Mouse (Mus musculus): ENCODE results near the gene Ppp1r12a. TPM values are rescaled to one million over a fixed set of nuclear protein-coding genes. Genes with fewer than 3 reads are reported as not detected.
"Not testable (repeated sequence)": the region's sequence is repeated elsewhere in the genome, so short reads cannot be mapped to it uniquely, and the experiment has no call there.

The Ppp1r12a gene
- polyA plus RNA-seq, 1 experiment from 2014 or later, result 84.1 TPM

DNA sequence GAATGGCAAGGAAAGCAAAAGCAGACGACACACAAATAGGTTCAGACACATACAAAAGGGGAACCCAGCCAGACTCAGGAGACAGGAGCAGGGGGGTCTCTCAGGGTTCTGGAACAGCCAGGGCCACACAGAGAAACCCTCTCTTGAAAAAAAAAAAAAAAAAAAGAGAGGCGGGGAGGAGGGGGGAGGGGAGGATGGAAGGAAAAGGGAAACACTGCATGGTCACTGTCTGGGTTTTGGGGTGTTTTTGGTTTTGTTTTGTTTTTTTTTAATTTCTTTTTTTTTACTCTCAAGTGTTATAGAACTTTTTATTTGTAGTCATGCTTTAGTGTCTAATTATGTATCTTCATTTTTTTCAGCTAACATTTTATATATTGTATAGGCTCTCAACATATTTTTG is 89.2 kb downstream of the Ppp1r12a start:
- H3K36me3 ChIP-seq (ENCODE audit: control insufficient read depth, insufficient read depth), result peaks cover 48% of the 10 kb centered on the region
- no peaks in the 10 kb centered on the region for H3K4me1 ChIP-seq (replicated peaks; ENCODE audit: control insufficient read depth, insufficient read depth, low read length)
- H3K27ac ChIP-seq (ENCODE audit: low read depth, low read length), result no peak overlapping the region
- WGBS, result 68% methylated on average over 2 of the region's 2 CpGs
- TF ChIP-seq CTCF (IDR thresholded peaks at IDR 0.05; ENCODE audit: low read depth), result no peak
- no peak overlapping the region for H3K9ac ChIP-seq (ENCODE audit: low read depth, low read length)
- no peak for ATAC-seq
- no peak overlapping the region for H3K4me2 ChIP-seq (replicated peaks; ENCODE audit: low read depth)
- H3K9me3 ChIP-seq (ENCODE audit: control insufficient read depth), result no peaks in the 10 kb centered on the region
- H3K27me3 ChIP-seq (replicated peaks; ENCODE audit: control insufficient read depth, insufficient read depth, low read length), result no peaks in the 10 kb centered on the region
- H3K4me3 ChIP-seq (ENCODE audit: low read depth, low read length), result no peak overlapping the region

DNA sequence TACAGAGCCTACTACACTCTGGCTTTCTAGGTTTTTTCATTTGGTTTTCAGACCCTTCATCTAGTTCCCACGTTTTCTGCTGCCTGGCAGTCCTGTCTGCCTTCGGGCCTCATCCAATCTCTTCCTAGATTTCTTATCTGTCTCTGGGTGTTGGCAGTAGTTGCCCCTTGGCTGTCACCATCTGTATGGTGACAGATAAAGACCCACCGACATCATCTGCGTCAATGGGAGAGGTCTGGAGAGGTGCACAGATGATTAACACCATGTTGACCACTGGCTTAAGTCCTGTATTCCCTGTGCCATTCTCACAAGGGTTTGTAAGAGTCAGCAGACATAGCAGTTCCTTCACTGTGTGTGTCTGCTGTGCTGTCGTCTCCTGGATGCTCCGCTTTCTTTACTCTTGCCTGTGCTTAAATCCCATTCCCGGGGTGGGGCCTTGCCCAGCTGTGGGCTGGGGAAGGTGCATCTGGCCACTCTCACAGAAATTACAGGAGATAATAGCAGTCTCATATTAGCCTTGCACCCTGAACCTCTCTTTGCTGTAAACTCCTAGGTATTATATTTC is 93.9 kb downstream of the Ppp1r12a start:
- no peak overlapping the region for H3K4me3 ChIP-seq (ENCODE audit: low read depth, low read length)
- H3K27ac ChIP-seq (ENCODE audit: low read depth, low read length), result no peak overlapping the region
- 72% methylated on average over 7 of the region's 7 CpGs for WGBS
- H3K9me3 ChIP-seq (ENCODE audit: control insufficient read depth), result no peaks in the 10 kb centered on the region
- no peak overlapping the region for H3K4me2 ChIP-seq (replicated peaks; ENCODE audit: low read depth)
- H3K9ac ChIP-seq (ENCODE audit: low read depth, low read length), result no peak overlapping the region
- no peak for ATAC-seq
- H3K36me3 ChIP-seq (ENCODE audit: control insufficient read depth, insufficient read depth), result peaks cover 57% of the 10 kb centered on the region
- no peak for TF ChIP-seq CTCF (IDR thresholded peaks at IDR 0.05; ENCODE audit: low read depth)
- no peaks in the 10 kb centered on the region for H3K4me1 ChIP-seq (replicated peaks; ENCODE audit: control insufficient read depth, insufficient read depth, low read length)
- H3K27me3 ChIP-seq (replicated peaks; ENCODE audit: control insufficient read depth, insufficient read depth, low read length), result no peaks in the 10 kb centered on the region

- peaks cover 63% of the 10 kb centered on the region for H3K36me3 ChIP-seq (ENCODE audit: control insufficient read depth, insufficient read depth)
- H3K27me3 ChIP-seq (replicated peaks; ENCODE audit: control insufficient read depth, insufficient read depth, low read length), result no peaks in the 10 kb centered on the region
- no peak overlapping the region for H3K9ac ChIP-seq (ENCODE audit: low read depth, low read length)
- H3K9me3 ChIP-seq (ENCODE audit: control insufficient read depth), result no peaks in the 10 kb centered on the region
- TF ChIP-seq CTCF (IDR thresholded peaks at IDR 0.05; ENCODE audit: low read depth), result no peak
- no peak overlapping the region for H3K27ac ChIP-seq (ENCODE audit: low read depth, low read length)
- WGBS, result 82% methylated on average over 10 of the region's 10 CpGs
- no peaks in the 10 kb centered on the region for H3K4me1 ChIP-seq (replicated peaks; ENCODE audit: control insufficient read depth, insufficient read depth, low read length)
- H3K4me3 ChIP-seq (ENCODE audit: low read depth, low read length), result no peak overlapping the region
- no peak for ATAC-seq
- H3K4me2 ChIP-seq (replicated peaks; ENCODE audit: low read depth), result no peak overlapping the region
Measured at GRCm38 (mm10) chr10:108260931-108261330, 98.9 kb downstream of the Ppp1r12a start.

DNA sequence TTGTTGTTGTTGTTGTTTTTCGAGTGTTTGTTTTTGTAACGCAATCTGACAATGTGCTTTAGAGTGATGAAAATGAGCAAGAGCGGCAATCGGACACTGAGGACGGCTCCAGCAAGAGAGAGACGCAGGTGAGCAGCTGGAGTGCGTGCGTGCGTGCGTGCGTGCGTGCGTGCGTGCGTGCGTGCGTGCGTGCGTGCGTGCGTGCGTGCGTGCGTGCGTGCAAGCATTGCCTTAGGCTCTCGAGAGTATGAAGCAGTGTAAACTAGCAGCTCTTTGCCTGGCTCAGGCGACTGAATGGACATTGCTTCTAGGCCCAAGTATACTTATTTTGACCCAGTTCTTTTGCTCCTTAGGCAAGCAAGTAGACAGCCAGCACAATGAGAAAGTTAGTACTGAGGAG is 102.6 kb downstream of the Ppp1r12a start:
- Histone ChIP-seq H3K27me3 (replicated peaks; ENCODE audit: control insufficient read depth, insufficient read depth, low read length) (no peaks in the 10 kb centered on the region), H3K9ac (ENCODE audit: low read depth, low read length) (no peak overlapping the region), H3K4me1 (replicated peaks; ENCODE audit: control insufficient read depth, insufficient read depth, low read length) (no peaks in the 10 kb centered on the region), H3K36me3 (ENCODE audit: control insufficient read depth, insufficient read depth) (peaks cover 57% of the 10 kb centered on the region), H3K9me3 (ENCODE audit: control insufficient read depth) (no peaks in the 10 kb centered on the region), H3K27ac (ENCODE audit: low read depth, low read length) (no peak overlapping the region), H3K4me2 (replicated peaks; ENCODE audit: low read depth) (no peak overlapping the region), H3K4me3 (ENCODE audit: low read depth, low read length) (no peak overlapping the region)
- no peak for ATAC-seq
- TF ChIP-seq CTCF (IDR thresholded peaks at IDR 0.05; ENCODE audit: low read depth), result no peak
- WGBS, result 96% methylated on average over 27 of the region's 27 CpGs

DNA sequence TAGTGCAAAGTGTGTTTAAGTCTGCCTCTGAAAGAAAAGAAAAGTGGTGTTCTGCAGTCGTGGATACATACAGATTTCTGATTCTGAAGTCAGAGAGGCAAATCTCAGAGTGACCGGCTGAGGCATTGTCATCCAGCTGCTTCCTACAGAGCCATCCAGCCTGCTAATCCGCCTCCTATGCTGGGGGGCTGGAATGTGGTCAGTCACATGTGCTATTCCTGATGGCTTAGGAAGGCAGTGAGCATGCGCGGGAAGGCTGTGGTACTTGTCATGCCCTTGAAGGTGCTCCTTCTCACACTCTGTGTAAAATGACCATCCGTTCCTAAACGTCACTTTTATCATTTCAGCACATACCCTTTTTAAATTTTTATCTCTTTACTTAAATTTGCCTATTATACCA is 109.2 kb downstream of the Ppp1r12a start:
- TF ChIP-seq CTCF (IDR thresholded peaks at IDR 0.05; ENCODE audit: low read depth), result no peak

GRCm38 (mm10) chr10:108276678-108277077 is 114.7 kb downstream of the Ppp1r12a start:
- ATAC-seq, result no peak
- TF ChIP-seq CTCF (IDR thresholded peaks at IDR 0.05; ENCODE audit: low read depth), result no peak
- Histone ChIP-seq H3K9ac (ENCODE audit: low read depth, low read length) (no peak overlapping the region), H3K9me3 (ENCODE audit: control insufficient read depth) (no peaks in the 10 kb centered on the region), H3K4me2 (replicated peaks; ENCODE audit: low read depth) (no peak overlapping the region), H3K27me3 (replicated peaks; ENCODE audit: control insufficient read depth, insufficient read depth, low read length) (no peaks in the 10 kb centered on the region), H3K4me1 (replicated peaks; ENCODE audit: control insufficient read depth, insufficient read depth, low read length) (no peaks in the 10 kb centered on the region), H3K36me3 (ENCODE audit: control insufficient read depth, insufficient read depth) (peaks cover 69% of the 10 kb centered on the region), H3K4me3 (ENCODE audit: low read depth, low read length) (no peak overlapping the region), H3K27ac (ENCODE audit: low read depth, low read length) (no peak overlapping the region)
- WGBS, result 86% methylated on average over 6 of the region's 6 CpGs

More for the DNA sequence above, 109.2 kb downstream of the Ppp1r12a start:
- 84% methylated on average over 7 of the region's 7 CpGs for WGBS
- no peak overlapping the region for H3K4me2 ChIP-seq (replicated peaks; ENCODE audit: low read depth)
- no peak overlapping the region for H3K27ac ChIP-seq (ENCODE audit: low read depth, low read length)
- H3K9ac ChIP-seq (ENCODE audit: low read depth, low read length), result no peak overlapping the region
- H3K36me3 ChIP-seq (ENCODE audit: control insufficient read depth, insufficient read depth), result peaks cover 67% of the 10 kb centered on the region
- H3K27me3 ChIP-seq (replicated peaks; ENCODE audit: control insufficient read depth, insufficient read depth, low read length), result no peaks in the 10 kb centered on the region
- no peak overlapping the region for H3K4me3 ChIP-seq (ENCODE audit: low read depth, low read length)
- no peak for ATAC-seq
- no peaks in the 10 kb centered on the region for H3K9me3 ChIP-seq (ENCODE audit: control insufficient read depth)
- no peaks in the 10 kb centered on the region for H3K4me1 ChIP-seq (replicated peaks; ENCODE audit: control insufficient read depth, insufficient read depth, low read length)

GRCm38 (mm10) chr10:108277198-108277597 is 115.2 kb downstream of the Ppp1r12a start:
- no peak overlapping the region for H3K9ac ChIP-seq (ENCODE audit: low read depth, low read length)
- no peak overlapping the region for H3K4me2 ChIP-seq (replicated peaks; ENCODE audit: low read depth)
- peaks cover 66% of the 10 kb centered on the region for H3K36me3 ChIP-seq (ENCODE audit: control insufficient read depth, insufficient read depth)
- no peak overlapping the region for H3K4me3 ChIP-seq (ENCODE audit: low read depth, low read length)
- TF ChIP-seq CTCF (IDR thresholded peaks at IDR 0.05; ENCODE audit: low read depth), result no peak
- H3K9me3 ChIP-seq (ENCODE audit: control insufficient read depth), result no peaks in the 10 kb centered on the region
- WGBS, result 48% methylated on average over 7 of the region's 7 CpGs
- no peaks in the 10 kb centered on the region for H3K27me3 ChIP-seq (replicated peaks; ENCODE audit: control insufficient read depth, insufficient read depth, low read length)
- no peaks in the 10 kb centered on the region for H3K4me1 ChIP-seq (replicated peaks; ENCODE audit: control insufficient read depth, insufficient read depth, low read length)
- no peak for ATAC-seq
- no peak overlapping the region for H3K27ac ChIP-seq (ENCODE audit: low read depth, low read length)

GRCm38 (mm10) chr10:108281099-108281498 is 119.1 kb downstream of the Ppp1r12a start:
- H3K27me3 ChIP-seq (replicated peaks; ENCODE audit: control insufficient read depth, insufficient read depth, low read length); H3K4me1 ChIP-seq (replicated peaks; ENCODE audit: control insufficient read depth, insufficient read depth, low read length); H3K4me3 ChIP-seq (ENCODE audit: low read depth, low read length); H3K27ac ChIP-seq (ENCODE audit: low read depth, low read length); H3K9me3 ChIP-seq (ENCODE audit: control insufficient read depth); ATAC-seq; H3K9ac ChIP-seq (ENCODE audit: low read depth, low read length); H3K4me2 ChIP-seq (replicated peaks; ENCODE audit: low read depth): not testable (repeated sequence)
- 100% methylated on average over 2 of the region's 5 CpGs for WGBS
- peaks cover 36% of the 10 kb centered on the region for H3K36me3 ChIP-seq (ENCODE audit: control insufficient read depth, insufficient read depth)
